In the genomic region with DNA sequence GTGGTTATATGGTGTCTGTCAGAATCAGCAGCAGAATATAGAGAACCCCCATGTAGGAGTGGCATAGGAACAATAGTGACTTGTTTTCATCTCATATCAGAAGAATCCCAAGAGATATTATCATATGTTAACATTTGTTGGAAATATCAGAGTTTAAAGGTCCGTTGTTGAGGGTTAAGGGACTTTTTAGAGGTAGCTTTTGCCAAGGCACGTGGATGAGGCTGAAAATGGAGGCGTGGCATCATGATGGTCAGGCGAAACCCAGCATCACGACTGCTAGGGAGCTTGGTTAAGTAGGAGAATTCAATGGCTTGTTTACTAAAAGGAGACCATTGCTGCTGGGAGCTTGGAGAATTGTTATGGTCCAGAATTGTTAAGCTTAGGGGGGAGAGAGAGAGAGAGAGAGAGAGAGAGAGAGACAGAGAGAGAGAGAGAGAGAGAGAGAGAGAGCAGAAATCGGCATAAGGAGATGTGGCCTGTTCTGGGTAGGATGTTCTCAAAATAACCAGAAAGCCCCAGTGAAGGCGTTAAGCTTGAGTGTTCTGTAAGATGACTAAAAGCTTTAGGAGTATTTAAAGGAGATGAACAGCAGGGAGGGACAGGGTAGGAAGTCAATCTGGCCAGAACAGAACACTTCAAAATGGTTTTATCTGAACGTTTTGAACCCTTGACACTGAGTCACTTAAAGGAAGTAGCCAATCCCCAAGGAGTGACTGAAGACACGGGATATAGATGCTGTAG, we compare ENCODE assay signal across 16 mouse cellular contexts.
"Had no signal": no experiment of that assay in that cellular context is flagged by ENCODE, and none has a peak within 500 bp of the region (broad histone marks: within the 10 kb centered on the region; RNA-seq: fewer than 3 reads in every experiment).

No protein-coding gene starts in this region.

- H3K9me3 ChIP-seq: liver, embryonic 12.5 days; midbrain, embryonic 10.5 days; neural tube, embryonic 12.5 days had no signal

- H3K36me3 ChIP-seq: liver, embryonic 12.5 days; midbrain, embryonic 10.5 days; neural tube, embryonic 12.5 days had no signal

- H3K4me3 ChIP-seq: liver, embryonic 12.5 days; midbrain, embryonic 10.5 days; myocyte; neural tube, embryonic 12.5 days had no signal

- ATAC-seq: liver, embryonic 12.5 days had no signal

- DNase-seq: kidney, adult 11 months; kidney, adult 9 months; kidney, postnatal 10 days; layer of hippocampus, adult 9-11 months; layer of hippocampus, postnatal 36 days; left cerebral cortex, postnatal 4 days; lung, embryonic 14.5 days; lung, postnatal 10 days; lung, postnatal 4 days; midbrain, embryonic 14.5 days; thymus, adult 18-20 months; thymus, postnatal 14 days had no signal

- H3K9ac ChIP-seq: liver, embryonic 12.5 days; lung, embryonic 14.5 days; neural tube, embryonic 12.5 days had no signal

- H3K4me2 ChIP-seq: liver, embryonic 12.5 days; lung, embryonic 14.5 days; neural tube, embryonic 12.5 days had no signal

- H3K27me3 ChIP-seq: liver, embryonic 12.5 days; neural tube, embryonic 12.5 days had no signal

- H3K4me1 ChIP-seq: liver, embryonic 12.5 days; midbrain, embryonic 10.5 days; neural tube, embryonic 12.5 days had no signal

- H3K27ac ChIP-seq: liver, embryonic 12.5 days; midbrain, embryonic 10.5 days; neural tube, embryonic 12.5 days had no signal
